Mouse (Mus musculus) A20 (cell line): Measurements from ENCODE around the gene Ddx55.
"Not testable (repeated sequence)": the region's sequence is repeated elsewhere in the genome, so short reads cannot be mapped to it uniquely, and the experiment has no call there.

Experiments used
- DNase-seq: peaks from one replicate; pipeline ENCODE4 v3.0.0-alpha.2; 2011; ENCODE audit warnings: low read depth, low spot score

Gene Ddx55

DNA sequence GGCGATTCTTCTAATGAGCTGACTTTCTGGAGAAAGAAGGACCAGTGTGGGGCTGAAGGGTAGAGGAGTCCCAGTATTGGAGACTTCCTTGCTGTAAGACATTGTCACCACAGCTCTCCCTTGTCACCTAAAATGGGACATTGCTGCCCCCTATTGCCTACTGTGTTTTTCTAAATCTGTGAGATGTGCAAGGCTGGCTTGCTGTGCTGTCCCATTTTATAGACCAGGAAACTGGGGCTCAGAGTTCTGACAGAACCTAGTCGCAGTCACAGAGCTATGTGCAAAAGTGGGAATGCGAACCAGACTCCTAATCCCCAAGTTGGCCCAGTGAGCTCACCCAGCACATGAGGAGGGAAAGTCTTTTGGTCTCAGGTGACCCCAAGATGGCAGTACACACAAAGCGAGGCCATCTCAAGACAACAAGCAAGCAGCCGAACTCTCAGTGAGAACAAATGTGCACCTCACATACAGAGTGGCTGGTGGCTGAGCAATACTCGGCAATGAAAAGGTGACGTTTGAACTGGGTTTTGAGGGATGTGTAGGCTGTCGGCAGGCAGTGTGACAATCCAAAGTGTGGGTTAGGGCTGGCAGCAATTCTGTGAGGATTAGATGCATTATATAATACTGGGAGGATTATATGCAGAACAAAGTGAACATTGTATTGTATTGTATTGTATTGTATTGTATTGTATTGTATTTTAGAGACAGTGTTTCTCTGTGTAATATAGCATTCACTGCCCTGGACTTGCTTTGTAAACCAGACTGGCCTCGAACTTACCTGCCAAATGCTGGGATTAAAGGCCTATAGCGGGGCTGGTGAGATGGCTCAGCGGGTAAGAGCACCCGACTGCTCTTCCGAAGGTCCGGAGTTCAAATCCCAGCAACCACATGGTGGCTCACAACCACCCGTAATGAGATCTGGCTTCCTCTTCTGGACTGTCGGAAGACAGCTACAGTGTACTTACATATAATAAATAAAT, 13.6 kb upstream of the Ddx55 start:
- DNase-seq = peak; percentile 87

DNA sequence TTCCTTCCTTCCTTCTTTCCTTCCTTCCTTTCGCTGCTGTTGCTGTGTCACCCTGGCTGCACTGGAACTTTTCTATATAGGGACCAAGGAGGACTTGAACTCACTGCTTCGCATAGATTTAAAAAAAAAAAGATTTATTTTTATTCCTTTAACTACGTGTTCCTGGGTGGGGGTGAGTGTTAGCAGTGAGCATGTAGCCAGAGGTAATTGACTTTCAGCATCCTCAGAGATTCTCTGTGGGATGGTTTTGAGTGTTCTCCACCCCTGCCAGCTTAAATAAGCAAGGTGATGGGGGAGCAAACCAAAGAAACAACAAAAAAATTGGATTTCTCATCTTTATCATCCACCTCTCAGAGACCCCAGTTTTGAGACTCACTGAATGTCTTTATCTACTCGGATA, 12.8 kb upstream of the Ddx55 start:
- DNase-seq = no peak

DNA sequence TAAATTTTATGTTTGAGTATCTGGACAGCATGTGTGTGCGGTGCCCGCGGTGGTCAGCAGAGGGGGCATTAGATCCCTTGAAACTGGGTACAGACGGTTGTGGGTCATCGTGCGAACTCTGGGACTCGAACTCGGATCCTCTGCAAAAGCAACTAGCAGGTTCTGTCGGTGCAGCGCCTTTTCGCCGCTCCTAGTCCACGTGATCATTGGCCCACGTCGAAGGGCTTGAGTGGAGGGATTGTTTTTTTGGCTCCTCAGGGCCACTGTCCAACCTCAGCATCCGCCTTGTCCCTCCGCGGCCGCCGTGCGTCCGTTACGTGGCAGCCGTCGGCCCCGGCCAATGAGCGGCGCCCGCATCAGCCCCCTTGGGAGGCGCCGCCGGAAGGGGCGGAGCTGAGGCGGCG, 12.3 kb upstream of the Ddx55 start, which contains the start of gene Tmed2:
TSS of gene Tmed2 (plus strand) at position 313 of the 404 bp plus-strand sequence.
- DNase-seq = peak; percentile 97

DNA sequence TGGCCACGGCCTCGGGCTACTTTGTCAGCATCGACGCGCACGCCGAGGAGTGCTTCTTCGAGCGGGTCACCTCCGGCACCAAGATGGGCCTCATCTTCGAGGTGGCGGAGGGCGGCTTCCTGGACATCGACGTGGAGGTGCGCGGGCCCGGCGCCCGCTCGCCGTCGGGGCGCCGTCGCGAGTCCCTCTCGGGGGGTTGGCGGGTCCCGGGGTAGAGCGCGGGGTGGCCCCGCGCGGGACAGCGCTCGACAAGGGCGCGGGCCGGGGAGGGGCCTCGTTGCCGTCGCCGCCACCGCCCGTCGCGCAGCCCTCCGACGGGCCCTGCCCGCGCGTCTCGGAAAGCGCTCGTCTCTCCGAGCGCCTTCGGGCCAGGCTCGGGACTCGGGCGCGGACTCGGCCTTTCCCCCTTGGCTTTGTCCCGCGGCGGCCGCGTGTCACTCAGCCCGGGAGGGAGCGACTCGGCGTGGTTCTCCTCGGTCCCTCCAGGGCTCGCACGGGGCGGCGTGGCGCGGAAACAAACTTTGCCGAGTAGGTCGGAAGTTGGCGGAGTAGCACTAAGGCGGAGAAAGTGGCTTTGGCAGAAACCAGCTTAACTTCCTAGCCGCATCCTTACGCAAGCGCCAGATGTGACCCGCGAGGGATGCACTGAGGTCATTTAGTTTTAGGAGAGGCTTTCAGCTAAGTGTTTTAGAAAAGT, 11.6 kb upstream of the Ddx55 start:
- peak; percentile 72 for DNase-seq

DNA sequence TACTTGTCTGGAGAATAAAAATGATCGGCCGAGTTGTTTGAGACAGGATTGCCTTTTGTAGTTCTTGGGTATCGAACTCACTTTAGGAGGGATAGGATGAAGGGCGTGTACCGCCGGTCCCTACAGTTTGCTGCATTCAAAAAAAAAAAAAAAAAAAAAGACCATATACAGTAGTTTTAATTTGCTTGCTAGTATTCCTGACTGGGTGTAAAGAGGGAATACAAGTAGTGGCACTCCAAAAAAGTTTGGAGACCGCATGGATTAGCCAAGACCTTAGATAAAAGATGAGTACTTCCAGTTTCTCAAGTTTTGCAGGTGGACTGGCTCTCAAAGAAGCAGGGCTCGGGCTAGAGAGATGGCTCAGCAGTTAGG, 11.1 kb upstream of the Ddx55 start:
- DNase-seq = no peak

DNA sequence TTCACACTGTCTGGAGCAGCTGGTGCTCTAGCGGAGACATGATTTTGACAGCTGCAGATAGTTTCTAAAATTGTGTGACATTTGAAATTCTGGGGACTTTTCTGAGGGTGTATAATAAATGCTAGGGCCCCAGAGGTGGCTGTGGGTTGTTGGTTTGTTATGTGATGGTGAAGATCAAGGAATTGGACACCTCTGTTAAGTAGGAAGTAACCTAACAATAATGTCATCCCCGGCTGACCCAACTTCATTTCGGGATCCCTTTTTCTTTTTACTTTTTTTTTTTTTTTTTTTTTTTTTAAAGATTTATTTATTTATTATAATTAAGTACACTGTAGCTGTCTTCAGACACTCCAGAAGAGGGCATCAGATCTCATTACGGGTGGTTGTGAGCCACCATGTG, 1.9 kb upstream of the Ddx55 start:
- peak; percentile 20 for DNase-seq

DNA sequence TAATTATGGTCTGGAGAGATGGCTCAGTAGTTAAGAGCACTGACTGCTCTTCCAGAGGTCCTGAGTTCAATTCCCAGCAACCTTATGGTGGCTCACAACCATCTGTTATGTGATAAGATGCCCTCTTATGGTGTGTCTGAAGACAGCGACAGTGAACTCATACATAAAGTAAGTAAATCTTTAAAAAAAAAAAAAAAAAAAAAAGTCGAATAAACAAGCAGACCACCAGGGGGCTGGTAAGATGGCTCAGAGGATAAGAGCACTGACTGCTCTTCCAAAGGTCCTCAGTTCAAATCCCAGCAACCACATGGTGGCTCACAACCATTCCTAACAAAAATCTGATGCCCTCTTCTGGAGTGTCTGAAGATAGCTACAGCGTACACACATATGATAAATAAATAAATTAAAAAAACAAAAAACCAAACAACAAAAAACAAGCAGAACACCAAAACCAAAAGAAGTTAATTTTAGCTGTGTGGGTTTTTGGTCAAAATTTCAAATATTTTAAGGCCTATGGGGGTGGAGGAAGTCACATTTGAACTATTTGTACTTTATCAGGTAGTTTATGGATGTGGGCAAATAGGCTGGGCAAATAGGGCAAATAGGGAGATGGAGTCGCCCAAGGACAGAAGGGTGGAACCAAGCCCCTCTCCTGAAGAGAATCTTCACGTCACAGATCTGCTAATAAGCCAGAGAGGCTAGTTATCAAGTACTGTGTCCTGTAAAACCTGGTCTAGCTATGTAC, 1.1 kb upstream of the Ddx55 start:
- peak; percentile 62 for DNase-seq

DNA sequence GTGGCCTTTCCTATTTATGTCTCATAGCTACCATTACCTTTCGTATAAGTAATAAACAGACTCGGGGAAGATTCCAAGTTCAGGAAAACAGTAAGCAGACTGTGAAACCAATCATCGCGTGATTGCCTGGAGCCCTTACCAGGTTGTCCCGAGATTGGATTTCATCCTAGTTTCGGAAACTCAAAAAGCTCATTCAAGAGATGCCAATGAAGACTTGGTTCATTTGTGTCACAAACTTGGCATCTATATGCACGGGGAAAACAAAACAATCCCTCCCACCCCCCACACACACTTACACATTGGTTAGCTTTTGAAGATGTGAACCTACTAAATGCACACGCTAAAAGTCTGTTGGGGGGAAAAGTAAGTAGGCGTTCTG, 581 bp upstream of the Ddx55 start:
- no peak for DNase-seq

DNA sequence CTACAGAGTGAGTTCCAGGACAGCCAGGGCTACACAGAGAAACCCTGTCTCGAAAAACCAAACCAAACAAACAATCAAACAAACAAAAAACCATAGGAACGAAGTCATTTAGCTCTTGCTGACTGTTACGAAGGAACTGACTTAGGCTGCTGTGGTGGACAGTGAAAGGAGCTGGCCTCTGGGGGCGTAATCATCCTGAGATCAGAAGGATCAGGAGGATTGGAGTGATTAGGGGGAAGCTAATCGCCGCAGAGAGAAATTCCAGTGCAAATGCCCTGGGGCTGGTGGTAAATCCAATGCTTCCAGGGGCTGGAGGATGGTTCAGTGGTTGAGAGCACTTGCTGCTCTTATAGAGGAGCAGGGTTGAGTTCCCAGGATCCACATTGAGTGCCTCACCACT, 943 bp downstream of the Ddx55 start:
- no peak for DNase-seq

DNA sequence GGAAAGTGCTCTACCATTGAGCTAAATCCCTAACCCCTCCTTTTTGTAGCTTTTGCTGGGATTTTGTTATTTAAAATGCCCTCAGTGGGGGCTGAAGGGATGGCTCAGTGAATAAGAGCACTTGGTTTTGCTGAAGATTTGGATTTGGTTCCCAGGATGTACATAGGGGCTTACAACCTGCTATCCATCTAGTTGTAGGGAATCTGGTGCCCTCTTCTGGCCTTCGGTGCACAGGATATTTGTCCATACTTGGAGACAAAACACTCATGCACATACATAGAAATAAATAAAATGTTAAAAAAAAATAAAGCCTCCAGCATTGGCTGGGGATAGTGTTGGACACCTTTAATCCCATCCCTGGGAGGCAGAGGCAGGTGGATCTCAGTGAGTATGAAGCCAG, 2.5 kb downstream of the Ddx55 start:
- peak; percentile 20 for DNase-seq

DNA sequence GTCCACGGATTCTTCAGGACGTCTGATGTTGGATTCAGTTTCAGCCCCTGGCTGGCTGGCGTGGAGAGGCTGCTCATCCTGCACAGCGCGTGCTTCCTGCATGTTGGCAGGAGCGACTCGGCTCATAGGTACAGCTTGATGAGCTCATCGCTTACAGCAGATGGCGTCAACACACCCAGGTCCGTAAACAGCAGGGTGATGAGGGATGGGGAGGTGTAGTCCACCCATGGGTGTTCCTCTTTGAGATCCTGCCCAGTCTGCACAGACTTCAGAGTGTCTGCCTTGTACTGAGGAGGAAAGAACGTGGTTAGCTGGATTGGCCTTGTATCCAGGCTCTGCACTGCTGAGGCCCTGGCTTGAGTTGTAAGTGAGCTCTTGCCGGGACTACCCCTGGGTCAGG, 18.4 kb downstream of the Ddx55 start:
- no peak for DNase-seq

DNA sequence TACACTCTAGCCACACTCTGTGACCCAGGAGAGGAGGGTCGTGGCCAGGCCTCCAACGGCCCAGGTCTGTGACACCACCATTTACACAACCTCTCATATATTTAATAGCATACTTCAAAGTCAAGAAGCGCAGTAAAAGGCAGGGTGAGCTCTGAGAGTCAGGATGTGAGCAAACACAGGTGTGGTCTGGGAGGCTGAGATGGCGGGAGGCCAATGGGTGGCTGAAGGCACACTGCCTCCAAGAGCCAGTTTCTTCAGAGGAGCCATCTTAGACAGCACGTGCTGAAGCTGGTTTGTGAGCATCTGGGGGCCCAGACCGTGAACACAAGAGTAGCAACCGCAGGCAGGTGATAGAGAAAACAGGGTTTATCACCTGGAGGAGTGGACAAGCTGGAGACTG, 22.8 kb downstream of the Ddx55 start:
- DNase-seq = no peak

DNA sequence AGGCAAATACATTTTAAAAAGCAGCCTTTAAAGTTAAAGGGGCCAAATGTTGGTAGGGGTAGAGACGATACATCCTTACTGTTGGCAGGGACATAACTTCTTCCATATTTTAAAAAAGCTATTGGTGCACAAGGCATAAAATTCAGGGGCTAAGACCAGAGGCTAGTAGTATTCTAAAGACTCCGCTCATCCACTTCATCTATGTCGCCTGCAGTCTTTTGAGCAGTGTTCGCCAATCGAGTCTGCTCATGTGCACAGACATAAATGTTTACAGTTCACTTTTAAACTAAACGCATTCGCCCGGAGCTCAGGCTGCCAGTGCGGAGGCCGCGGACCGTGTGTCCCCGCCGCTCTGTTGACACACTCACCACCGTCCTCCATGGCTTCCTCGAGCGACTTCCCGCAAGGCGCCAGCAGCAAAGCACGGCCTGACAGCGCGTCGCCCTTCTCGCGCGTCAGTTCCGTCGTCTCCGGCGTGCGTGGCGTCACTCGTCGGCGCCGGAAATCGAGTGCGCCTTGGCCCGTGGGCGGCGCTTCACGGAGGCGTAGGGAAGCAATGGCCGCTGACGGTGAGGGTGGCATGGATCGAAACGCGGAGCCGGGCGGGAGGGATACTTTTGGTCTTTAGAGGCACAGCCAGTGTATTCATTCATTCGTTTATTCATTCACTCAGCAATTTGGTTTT, 26.1 kb downstream of the Ddx55 start, which contains the start of the genes Eif2b1 and Gtf2h3:
TSS of gene Eif2b1 (minus strand) at position 499 of the 685 bp plus-strand sequence.
TSS of gene Gtf2h3 (plus strand) at position 508 of the 685 bp plus-strand sequence.
- DNase-seq = peak; percentile 94

DNA sequence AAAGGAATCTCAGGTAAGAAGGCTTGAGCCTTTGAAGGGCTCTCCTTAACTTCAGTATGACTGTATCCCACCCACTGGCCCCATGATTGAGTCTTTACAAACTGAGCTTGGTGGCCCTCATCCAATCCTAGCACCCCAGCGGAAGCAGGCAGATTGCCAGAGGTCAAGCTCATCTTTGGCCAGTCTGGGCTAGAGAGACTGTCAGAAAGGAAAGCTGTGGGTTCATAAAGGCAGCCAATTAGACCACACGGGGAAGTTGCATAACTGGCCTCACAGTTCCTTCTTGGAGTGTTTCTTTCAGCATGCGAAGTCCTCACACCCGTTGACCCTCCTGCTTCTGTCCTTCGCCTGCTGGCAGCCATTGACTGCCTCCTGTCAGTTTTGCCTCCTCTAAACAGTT, 29.9 kb downstream of the Ddx55 start:
- no peak for DNase-seq

DNA sequence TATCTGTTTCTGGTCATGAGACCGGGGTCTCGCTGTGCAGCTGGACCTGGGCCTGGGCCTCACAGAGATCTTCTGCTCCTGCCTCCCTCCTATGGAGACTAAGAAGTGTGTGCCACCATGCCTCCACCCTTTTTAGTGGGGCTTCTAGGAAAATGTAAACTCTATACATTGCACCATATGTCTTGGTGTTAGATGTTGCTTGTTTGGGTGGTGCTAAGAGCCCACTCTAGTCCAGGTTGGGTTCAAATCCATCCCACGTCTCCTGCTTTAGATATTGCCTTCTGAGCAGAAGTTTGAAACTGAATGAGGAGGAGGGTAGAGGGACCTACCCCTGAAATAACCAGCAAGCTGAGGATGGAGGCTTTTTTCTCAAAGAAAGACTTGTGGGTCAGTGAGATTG, 40.1 kb downstream of the Ddx55 start:
- no peak for DNase-seq

DNA sequence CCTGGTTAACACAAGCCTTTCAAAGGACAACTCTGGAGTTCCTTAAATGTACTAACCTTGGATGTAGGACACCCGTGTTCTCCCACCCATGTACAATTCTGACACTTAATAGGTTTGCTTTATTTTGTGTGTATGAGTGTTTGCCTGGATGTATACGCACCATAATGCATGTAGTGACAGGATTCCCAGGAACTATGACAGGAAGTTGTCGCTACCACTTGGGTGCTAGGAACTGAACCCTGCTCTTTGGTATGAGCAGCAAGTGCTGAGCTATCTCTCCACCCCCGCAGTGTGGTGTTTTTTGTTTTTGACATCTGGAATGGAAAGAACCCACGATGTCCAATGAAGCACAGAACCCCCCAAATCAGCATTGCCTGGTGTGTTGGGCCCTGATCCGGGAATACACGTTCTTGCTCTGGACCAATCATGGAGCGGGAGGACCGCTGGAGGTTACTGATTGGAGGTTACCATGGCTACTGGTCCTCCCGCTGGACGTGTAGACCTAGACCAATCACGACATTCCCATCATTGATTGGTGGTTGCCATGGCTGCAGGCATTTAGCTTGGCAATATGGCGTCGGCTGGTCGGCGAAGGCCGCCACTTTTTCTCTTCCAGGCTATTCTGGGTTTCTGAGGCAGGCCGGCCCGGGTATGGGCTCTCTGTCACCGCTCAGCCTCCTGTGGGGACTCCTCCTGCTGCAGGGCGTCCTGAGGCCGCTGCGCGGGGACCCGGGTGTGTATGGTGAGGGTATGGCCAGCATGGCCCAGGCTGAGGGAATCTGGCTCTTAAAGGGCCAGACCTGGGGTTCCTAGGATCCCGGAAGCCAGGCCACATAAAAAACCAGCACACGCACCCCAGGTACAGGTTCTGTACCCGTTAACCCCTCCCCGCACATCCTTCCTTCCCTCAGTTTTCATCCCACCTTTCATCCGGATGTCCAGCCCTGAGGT, 45.8 kb downstream of the Ddx55 start:
- DNase-seq = no peak

DNA sequence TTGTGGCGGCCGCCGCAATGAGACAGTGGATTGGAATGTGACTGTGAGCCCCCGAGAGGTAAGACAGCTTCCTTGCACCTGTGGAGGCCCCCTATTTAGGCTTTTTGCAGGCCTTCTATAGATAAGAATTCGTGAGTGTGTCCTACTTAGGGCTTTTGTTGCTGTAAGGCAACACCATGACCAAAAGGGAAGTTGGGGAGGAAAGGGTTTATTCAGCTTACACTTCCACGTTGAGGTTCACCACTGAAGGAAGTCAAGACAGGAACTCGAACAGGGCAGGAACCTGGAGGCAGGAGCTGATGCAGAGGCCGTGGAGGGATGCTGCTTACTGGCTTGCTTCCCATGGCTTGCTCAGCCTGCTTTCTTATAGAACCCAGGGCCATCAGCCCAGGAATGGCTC, 47.1 kb downstream of the Ddx55 start:
- not testable (repeated sequence) for DNase-seq

DNA sequence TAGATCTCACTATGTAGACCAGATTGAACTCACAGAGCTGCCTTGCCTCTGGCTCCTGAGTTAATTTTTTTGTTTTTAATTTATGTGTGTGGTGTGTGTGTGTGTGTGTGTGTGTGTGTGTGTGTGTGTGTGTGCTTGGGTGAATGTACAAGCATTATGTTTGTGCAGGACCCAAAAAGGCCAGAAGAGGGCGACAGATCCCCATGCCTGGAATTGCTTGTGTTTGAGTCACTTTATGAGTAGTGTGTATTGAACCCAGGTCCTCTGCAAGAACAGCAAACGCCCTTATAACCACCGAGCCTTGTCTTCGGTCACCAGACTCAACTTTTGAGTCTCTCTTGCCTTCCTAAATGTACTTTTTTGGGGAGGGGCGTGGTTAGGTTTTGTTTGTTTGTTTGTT, 49.7 kb downstream of the Ddx55 start:
- DNase-seq = peak; percentile 78

DNA sequence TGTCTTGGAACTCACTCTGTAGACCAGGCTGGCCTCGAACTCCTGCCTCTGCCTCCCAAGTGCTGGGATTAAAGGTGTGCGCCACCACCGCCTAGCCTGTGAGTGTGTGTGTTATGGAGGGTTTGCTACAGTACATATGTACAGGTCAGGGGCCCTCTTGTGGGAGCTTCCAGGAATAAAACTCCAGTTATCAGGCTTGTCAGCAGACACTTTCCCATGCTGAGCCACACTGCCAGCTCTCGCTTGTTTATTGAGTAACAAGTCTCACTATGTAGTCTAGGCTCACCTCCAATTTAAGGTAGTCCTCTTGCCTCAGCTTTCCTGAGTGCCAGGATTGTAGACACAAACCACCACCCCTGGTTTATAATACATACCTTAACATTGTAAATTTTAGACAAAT, 51.6 kb downstream of the Ddx55 start:
- DNase-seq = no peak

DNA sequence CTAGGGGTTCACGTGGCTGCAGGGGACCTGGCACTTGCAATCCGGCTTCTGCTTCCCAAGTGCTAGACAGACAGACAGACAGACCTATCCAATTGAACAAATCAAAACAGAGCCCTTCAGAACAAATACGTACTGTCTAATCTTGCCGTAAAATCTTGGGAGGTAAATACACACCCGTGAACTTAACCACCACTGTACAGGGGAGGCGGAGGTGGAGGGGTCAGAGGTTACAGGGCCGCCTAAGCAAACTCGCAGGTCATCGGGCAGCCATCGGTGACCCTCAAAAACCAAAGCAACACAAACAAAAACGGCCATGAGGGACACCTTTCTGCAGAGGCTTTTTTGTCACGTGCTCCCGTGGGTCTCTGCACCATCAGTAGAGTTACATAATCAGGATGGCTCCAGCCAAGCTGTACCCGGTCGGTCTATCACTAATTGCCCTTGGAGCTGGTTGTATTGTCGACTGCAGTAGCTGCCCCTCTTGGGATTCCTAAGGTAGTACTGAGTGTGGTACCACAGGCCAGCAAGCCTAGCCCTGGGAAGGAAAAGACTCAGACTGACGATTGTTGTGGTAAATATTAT, 52.5 kb downstream of the Ddx55 start:
- no peak for DNase-seq
